Mouse (Mus musculus) lung, postnatal 0 days (tissue): Measurements from ENCODE around the gene Prcc.

ENCODE experiments used
- CTCF ChIP-seq: IDR thresholded peaks from 2 replicates; pipeline ENCODE4 v1.5.1; 2016; ENCODE audit warnings: antibody characterized with exemption, mild to moderate bottlenecking
- EP300 ChIP-seq: IDR thresholded peaks from 2 replicates; pipeline ENCODE4 v1.6.1; 2016; ENCODE audit warnings: antibody characterized with exemption, mild to moderate bottlenecking, control low read depth

DNA sequence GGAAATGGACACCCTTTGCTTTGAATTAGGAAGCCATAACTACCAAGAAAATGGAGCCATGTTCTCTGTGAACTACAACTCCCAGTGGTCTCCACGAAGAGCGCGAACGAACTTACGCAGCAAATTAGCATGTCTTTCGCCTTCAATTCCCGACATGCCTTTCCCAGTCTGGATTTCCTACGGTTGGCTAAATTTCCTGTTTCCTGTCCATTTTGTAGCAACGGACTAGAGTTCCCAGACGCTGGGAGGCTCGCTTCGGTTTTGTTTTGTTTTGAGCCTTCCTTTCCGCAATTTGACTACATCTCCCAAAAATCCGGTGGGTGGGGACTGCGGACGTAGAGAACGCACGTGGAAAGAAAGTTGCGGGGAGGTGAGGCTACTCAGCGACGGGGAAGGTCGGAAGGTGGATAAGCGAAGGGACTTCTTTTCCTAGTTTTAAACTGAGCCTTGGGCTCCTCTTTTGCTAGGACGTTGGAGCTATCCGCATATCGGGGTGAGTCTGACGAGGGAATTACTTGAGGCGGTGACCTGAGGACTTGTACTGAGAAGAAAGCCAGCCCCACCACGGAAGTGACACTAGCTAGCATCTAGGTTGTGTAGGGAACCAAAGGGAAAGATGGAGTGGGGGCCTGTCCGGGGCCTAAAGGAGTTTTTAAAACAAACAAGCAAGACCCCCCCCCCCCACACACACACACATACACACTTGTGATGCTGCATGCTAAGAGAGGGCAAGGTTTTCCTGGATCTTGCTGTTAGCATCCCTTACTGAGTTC, 34.1 kb upstream of the Prcc start, which contains the start of gene Mrpl24:
- TF ChIP-seq EP300 (peak; percentile 81), CTCF (0 out of 2 replicates have a peak, but pooled peaks have one; percentile 6)
